Mouse (Mus musculus): ENCODE data around the gene A930004D18Rik.
"Not testable (repeated sequence)": the region's sequence is repeated elsewhere in the genome, so short reads cannot be mapped to it uniquely, and the experiment has no call there.

Gene A930004D18Rik

DNA sequence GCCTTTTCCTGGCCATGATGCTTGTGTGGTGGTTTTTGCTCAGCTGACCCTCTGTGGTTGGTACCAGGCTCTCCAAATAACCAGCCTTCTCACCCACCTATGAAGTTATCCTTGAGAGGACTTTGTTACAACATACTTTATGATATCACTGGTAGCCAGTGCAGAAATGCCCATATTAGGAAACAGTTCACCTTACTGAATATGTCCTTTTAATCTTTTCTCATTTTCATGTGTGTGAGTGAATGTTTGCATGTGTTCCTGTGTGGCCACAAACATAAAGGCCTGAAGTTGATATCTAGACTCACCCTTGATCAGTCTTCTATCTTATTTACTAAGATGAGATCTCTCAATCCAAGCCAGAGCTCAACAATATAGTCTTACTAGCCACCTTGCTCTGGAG, 40.7 kb downstream of the A930004D18Rik start, which contains the start of gene H2al2a:
H2al2a (minus strand) TSS at position 101 of the 400 bp plus-strand sequence.
- DNase-seq: no peak

DNA sequence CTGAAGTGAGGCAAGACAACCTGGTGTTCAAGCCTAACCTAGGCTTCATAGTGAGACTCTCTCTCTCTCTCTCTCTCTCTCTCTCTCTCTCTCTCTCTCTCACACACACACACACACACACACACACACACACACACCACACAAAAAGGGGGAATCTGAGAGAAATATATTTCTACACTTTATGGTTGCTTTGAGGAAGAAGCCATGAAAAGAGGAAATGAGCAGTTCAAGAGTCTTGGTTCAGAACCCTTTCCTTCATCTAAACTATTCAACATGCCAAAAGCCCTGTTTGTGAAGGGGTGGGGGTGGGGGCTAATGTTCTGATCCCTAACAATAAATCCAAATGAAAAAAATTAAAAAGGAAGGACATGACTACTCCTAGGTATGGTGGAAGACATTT, 48.0 kb downstream of the A930004D18Rik start:
- no peak for DNase-seq

DNA sequence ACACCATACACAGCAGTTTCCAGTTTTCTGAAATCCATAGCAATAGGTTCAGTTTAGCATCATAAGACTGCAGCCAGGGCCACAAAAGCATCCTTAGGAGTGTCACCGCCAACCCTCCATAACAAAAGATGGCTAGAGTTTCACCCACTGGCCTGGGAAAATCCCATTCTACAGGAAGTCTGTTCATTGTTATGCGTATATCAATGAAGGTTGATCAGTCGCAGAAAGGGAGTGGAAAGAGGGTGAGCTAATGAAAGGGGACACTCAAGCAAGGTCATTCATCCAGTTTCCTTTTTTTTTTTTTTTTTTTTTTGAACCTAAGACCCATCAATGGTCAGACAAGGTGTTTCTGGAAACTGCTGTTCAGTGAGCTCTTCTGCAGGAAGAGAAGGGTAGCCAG, 48.4 kb downstream of the A930004D18Rik start:
- DNase-seq: no peak

- DNase-seq: no peak
Measured at GRCm38 (mm10) chr2:17986694-17987093, 50.8 kb downstream of the A930004D18Rik start.

- DNase-seq: peak; percentile 20
Measured at GRCm38 (mm10) chr2:17984774-17985173, 52.8 kb downstream of the A930004D18Rik start.

GRCm38 (mm10) chr2:17982747-17983146, 54.8 kb downstream of the A930004D18Rik start:
- no peak for DNase-seq

GRCm38 (mm10) chr2:17978706-17979105, 58.8 kb downstream of the A930004D18Rik start:
- DNase-seq: no peak

GRCm38 (mm10) chr2:17978251-17978650, 59.3 kb downstream of the A930004D18Rik start:
- not testable (repeated sequence) for DNase-seq

GRCm38 (mm10) chr2:17977645-17978044, 59.9 kb downstream of the A930004D18Rik start:
- not testable (repeated sequence) for DNase-seq

GRCm38 (mm10) chr2:17975601-17976327, 61.8 kb downstream of the A930004D18Rik start:
- DNase-seq: peak; percentile 18

All from kidney, postnatal 14 days (tissue).